Mouse (Mus musculus): ENCODE measurements around the gene Rbm5.
A peak's percentile ranks its signal among the peaks of the same experiment; 100 is the strongest.

The Rbm5 gene

DNA sequence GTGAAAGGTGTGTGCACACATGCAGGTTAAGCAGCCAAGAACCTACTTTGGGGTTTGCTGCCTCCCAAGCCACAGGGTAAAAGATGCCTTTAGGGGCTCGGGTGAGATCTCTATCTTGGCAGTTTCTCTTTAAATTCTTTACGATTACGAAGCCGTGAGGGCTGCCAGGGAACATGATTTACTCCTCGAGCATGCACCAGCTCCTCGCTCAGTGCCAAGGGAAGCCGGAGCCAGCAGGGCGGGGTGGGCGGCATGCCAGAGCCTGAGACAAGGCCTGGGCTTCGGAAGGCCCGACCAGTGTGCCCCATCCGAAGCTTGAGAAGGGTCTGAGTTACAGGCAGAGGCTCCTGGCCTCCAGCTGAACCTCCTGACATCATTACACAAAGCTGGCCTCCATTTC lies 69.2 kb downstream of the Rbm5 start:
- DNase-seq (ENCODE audit: low read depth, low spot score): no peak

- no peak for DNase-seq (ENCODE audit: low read depth, low spot score)
Observed at GRCm38 (mm10) chr9:107700114-107700571, 70.7 kb downstream of the Rbm5 start.

DNA sequence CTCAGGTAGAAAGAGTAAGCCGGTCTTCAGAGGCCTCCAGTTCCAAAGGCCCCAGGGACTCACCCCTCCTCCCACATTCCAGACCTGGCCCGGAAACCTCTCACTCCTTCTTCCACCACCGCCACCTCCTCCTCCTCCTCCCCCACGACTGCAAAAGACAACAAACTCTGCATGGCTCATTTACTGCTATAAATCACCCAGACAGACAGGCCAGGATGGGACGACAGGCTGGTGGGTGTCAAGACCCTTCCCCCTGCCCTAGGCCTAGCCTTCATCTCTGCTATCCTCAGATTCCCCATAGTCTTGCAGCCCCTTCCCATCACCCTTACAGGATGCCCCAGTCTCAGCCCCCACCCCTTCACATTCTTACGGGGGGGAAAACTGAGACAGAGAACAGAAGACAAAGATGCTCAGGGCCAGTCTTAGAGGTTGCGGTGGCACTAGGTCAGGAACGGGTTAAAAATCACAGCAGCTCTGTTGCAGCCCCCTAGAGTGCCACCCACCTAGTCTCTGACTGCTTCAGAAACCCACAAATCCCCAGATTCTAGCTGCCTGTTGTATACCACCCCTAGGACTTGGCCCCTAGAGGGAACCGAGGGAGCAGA lies 71.3 kb downstream of the Rbm5 start:
- DNase-seq (ENCODE audit: low read depth, low spot score): no peak

DNA sequence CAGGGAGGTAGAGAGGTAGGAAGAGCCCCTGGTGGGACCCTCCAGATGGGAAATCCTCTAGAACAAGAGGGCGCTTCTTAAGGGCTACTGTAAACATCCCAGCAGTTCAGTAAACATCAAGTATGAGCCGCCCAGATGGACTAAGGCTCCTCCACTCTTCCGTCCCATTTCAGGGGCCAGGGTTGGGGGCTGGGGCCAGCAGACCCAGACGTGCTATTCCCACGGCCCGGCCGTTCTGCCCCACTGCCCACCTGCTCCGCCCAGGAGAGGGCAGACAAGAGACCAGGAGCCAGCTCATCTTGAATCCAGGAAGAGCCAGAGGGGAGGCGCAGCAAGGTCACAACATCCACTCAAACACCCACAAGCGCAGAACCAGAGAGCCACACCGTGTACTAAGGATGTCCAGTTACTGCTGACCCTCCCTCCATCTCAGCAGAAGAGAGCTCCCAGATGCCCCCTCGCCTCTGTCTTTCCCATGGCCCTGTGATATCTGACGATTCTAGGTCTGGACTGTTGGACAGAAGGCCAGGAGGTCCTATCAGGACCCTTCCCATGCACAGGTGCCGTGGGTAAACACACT lies 72.1 kb downstream of the Rbm5 start:
- DNase-seq (ENCODE audit: low read depth, low spot score): no peak

- DNase-seq (ENCODE audit: low read depth, low spot score): no peak
Observed at GRCm38 (mm10) chr9:107697811-107698521, 72.8 kb downstream of the Rbm5 start.

DNA sequence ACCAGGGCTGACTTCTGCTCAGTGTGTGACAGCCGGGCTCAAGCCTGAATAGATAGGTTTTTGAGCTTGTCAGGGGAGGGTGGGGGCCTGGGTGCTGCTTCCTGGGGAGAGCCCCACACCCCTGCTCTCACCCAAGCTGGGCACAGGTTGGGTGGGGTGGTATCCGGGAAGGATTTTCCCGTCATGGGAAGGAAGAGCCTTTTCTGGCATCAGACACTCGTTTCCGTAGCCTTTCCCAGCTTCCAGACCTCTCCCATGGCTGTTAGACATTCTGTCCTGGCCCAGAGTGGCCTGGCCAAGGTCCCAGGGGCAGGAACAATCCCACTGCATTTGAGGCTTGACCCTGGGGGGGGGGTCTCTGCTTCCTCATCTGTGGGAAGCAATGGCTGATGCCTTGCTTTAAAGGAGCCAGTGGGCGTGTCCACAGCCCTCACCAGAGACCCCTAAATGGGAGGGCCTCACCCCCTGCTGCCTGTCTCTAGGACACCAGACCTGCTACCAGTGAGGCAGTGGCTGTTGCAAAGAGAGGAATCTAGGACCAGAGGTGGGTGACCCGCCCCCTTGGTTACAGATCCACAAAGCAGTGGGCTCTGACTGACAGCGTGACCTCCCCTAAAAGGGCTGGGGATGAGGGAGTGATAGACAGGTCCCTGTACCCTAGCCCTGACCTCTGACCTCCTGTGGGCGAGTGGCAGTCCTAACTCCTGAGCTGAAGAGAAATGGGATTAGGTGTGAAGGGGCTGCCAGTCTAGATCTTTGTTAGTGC lies 73.8 kb downstream of the Rbm5 start:
- no peak for DNase-seq (ENCODE audit: low read depth, low spot score)

- DNase-seq (ENCODE audit: low read depth, low spot score): no peak
Observed at GRCm38 (mm10) chr9:107696106-107696479, 74.7 kb downstream of the Rbm5 start.

DNA sequence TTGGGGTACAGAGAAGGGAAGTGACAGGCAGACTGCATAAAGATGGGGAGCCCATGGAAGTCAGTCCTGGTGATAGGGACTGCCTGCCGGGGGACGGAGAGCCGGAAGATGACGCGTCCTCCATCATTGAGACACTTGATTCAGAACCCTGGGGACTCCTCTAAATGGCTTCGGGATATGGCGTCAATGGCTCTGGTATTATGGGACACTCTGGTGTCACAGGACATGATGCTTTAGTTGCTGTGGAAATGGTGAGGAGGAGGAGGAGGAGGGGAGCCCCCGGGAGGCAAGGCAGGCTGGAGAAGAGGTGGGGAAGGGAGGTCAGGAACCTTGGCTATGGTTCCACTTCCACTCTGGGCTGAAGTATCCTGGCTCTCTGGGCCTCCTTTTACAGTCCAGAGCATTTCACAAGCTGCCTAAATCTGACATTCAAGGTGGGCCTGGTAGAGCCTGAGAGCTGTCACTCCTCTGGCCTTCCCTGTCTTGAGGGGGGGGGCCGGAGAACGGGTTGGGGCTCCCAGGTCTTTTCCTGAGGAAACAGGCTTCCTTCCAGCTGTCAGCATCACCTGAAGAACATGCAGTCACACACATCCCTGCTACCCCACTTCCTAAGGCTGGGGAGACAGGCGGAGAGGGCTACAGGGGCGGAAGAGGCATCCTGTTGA lies 75.2 kb downstream of the Rbm5 start:
- no peak for DNase-seq (ENCODE audit: low read depth, low spot score)

- DNase-seq (ENCODE audit: low read depth, low spot score): no peak
Observed at GRCm38 (mm10) chr9:107694627-107695026, 76.2 kb downstream of the Rbm5 start.

DNA sequence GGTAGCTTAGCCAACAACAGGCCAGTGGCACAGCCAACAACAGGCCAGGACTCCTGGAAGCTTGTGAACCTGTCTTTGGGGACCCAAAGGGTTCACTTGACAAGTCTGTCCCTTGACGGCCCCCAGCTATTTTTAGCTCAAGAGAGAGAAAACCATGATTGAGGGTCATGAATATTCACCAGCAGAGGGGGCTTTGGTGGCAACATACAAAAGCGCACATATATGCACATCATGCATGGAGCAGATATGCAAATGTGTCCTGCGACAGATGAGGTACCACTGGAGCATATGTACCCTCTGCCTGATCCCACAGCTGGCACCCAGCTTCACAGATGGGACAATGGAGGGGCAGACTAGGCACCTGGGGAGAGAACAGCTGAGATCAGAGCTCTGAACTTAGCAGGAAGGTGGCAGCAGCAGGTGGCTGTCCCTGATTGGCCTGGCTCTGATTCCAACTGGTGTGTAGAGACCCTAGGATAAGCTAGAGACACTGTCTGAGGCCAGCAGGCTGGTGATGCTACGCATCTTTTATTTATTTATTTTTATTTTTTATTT lies 77.3 kb downstream of the Rbm5 start:
- no peak for DNase-seq (ENCODE audit: low read depth, low spot score)

GRCm38 (mm10) chr9:107692785-107693184 lies 78.0 kb downstream of the Rbm5 start:
- DNase-seq (ENCODE audit: low read depth, low spot score): peak; percentile 39

DNA sequence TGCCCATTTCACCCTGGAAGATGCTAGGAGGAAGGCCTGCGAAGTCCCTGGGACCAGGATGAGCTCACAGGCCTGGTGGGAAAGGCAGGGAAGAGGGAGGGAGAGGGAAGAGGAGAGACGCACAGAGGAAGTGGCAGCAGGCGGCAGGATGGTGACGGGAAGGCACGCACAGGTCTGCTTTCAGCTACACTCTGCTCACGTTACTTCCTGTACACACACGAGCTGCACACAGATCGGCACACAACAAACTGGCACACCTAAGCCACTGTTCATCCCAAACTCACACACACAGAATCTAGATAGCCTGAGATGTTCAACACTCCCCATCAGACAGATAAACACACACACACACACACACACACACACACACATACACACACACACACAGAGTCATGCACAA lies 80.4 kb downstream of the Rbm5 start:
- no peak for DNase-seq (ENCODE audit: low read depth, low spot score)

All from ZHBTc4 (cell line).